Mouse (Mus musculus): ENCODE results near the gene Slc25a13.

- no peak for TF ChIP-seq POLR2A (IDR thresholded peaks at IDR 0.05; ENCODE audit: insufficient read depth, low read length)
- TF ChIP-seq CTCF (IDR thresholded peaks at IDR 0.05; ENCODE audit: low read depth, low read length) = no peak
Measured at GRCm38 (mm10) chr6:6217286-6217625, 283 bp upstream of the Slc25a13 start.
